Mouse (Mus musculus): ENCODE measurements at regions not wholly inside any gene's neighbourhood (a gene's known extent, or its start where the extent isn't known, plus 50 kb on each side); places are given as distances from the start of the nearest gene placed in this dataset.
"Not testable (repeated sequence)": the region's sequence is repeated elsewhere in the genome, so short reads cannot be mapped to it uniquely, and the experiment has no call there.

- not testable (repeated sequence) for DNase-seq (ENCODE audit: low spot score)
Measured at GRCm38 (mm10) chr16:21102033-21102432, 51.8 kb downstream of the Teddm3 start.

- not testable (repeated sequence) for DNase-seq (ENCODE audit: low spot score)
Measured at GRCm38 (mm10) chr16:21100126-21100525, 53.7 kb downstream of the Teddm3 start.

GRCm38 (mm10) chr16:21074779-21075148 is 79.0 kb downstream of the Teddm3 start:
- no peak for DNase-seq (ENCODE audit: low spot score)

- not testable (repeated sequence) for DNase-seq (ENCODE audit: low spot score)
Measured at GRCm38 (mm10) chr16:21074082-21074778, 79.6 kb downstream of the Teddm3 start.

GRCm38 (mm10) chr16:21060211-21060610 is 93.6 kb downstream of the Teddm3 start:
- DNase-seq (ENCODE audit: low spot score): no peak

- DNase-seq (ENCODE audit: low spot score): no peak
Measured at GRCm38 (mm10) chr16:21054772-21055171, 99.0 kb downstream of the Teddm3 start.

GRCm38 (mm10) chr16:21022087-21022486 is 131.7 kb downstream of the Teddm3 start:
- DNase-seq (ENCODE audit: low spot score): not testable (repeated sequence)

GRCm38 (mm10) chr16:21004871-21005270 is 148.9 kb downstream of the Teddm3 start:
- no peak for DNase-seq (ENCODE audit: low spot score)

- DNase-seq (ENCODE audit: low spot score): no peak
Measured at GRCm38 (mm10) chr16:21001126-21001525, 152.7 kb downstream of the Teddm3 start.

- DNase-seq (ENCODE audit: low spot score): no peak
Measured at GRCm38 (mm10) chr16:20990524-20990923, 163.3 kb downstream of the Teddm3 start.

- no peak for DNase-seq (ENCODE audit: low spot score)
Measured at GRCm38 (mm10) chr16:20975406-20975805, 178.4 kb downstream of the Teddm3 start.

GRCm38 (mm10) chr16:20972442-20972841 is 181.4 kb downstream of the Teddm3 start:
- DNase-seq (ENCODE audit: low spot score): no peak

GRCm38 (mm10) chr16:20958905-20959304 is 194.9 kb downstream of the Teddm3 start:
- DNase-seq (ENCODE audit: low spot score): peak; percentile 39

- no peak for DNase-seq (ENCODE audit: low spot score)
Measured at GRCm38 (mm10) chr16:20936722-20937121, 202.4 kb upstream of the Thpo start.

GRCm38 (mm10) chr16:20934846-20935245 is 200.5 kb upstream of the Thpo start:
- not testable (repeated sequence) for DNase-seq (ENCODE audit: low spot score)

GRCm38 (mm10) chr16:20930003-20930402 is 195.7 kb upstream of the Thpo start:
- DNase-seq (ENCODE audit: low spot score): not testable (repeated sequence)

- DNase-seq (ENCODE audit: low spot score): not testable (repeated sequence)
Measured at GRCm38 (mm10) chr16:20925776-20926175, 191.5 kb upstream of the Thpo start.

- DNase-seq (ENCODE audit: low spot score): not testable (repeated sequence)
Measured at GRCm38 (mm10) chr16:20910864-20911263, 176.6 kb upstream of the Thpo start.

GRCm38 (mm10) chr16:20908467-20909351 is 174.4 kb upstream of the Thpo start:
- DNase-seq (ENCODE audit: low spot score): peak; percentile 8

- no peak for DNase-seq (ENCODE audit: low spot score)
Measured at GRCm38 (mm10) chr16:20895734-20896133, 161.4 kb upstream of the Thpo start.

- no peak for DNase-seq (ENCODE audit: low spot score)
Measured at GRCm38 (mm10) chr16:20871726-20872125, 137.4 kb upstream of the Thpo start.

GRCm38 (mm10) chr16:20866771-20867170 is 132.5 kb upstream of the Thpo start:
- no peak for DNase-seq (ENCODE audit: low spot score)

- no peak for DNase-seq (ENCODE audit: low spot score)
Measured at GRCm38 (mm10) chr16:20861256-20861655, 126.9 kb upstream of the Thpo start.

Data from ovary, postnatal 36 days (tissue).